Comparison of ENCODE assay signal across 16 mouse cellular contexts in the genomic region with DNA sequence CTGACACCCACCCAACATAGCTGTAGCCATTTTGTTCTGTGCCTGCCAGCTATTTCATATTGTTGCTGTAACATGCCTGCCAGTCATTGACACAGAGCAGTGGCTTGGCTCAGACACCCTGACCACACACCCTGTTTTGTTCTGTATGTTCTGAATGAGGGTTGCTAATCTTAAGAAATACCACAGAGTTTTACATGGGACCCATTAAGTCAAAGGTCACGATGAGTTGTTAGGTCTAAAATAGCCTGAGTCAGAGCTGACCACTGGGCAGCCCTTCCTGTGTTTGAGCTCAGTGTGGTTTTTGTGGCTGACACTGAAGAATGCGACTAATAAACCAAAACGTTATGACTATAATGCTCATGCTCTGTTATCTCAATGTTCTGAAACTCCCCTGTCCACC. TPM values are rescaled to one million over a fixed set of nuclear protein-coding genes. Genes with fewer than 3 reads are reported as not detected.
DNase-seq lines count a peak whose midpoint lies in the region; ATAC-seq lines count a peak whose summit lies in the region.
"Had no signal": no experiment of that assay in that cellular context is flagged by ENCODE, and none has a peak within 500 bp of the region (broad histone marks: within the 10 kb centered on the region; RNA-seq: fewer than 3 reads in every experiment).

No protein-coding gene starts in this region.

- peak; percentile 33; the same call in 1 of the 2 replicates for ATAC-seq in megakaryocyte, adult 5-6 weeks (ENCODE audit: poor library complexity, severe bottlenecking)
- ATAC-seq: intestine, embryonic 15.5 days; liver, postnatal 0 days; midbrain, embryonic 16.5 days had no signal

- DNase-seq in lung, postnatal 36 days, result peak; percentile 71
- no peak for DNase-seq in lung, postnatal 10 days
- DNase-seq in adipocyte (ENCODE audit: low spot score), result peak; percentile 80
- DNase-seq in cerebellum, adult 9-10 months, result no peak
- DNase-seq in right cerebral cortex, postnatal 14 days, result no peak
- DNase-seq in left cerebral cortex, postnatal 36 days (ENCODE audit: low spot score in 2 of 2), result no peak
- DNase-seq: adrenal gland, postnatal 25 days; cerebellum, adult 18-20 months; kidney, adult 9 months; liver, postnatal 0 days; retina, postnatal 1 day; right cerebral cortex, postnatal 4 days; thymus, postnatal 36 days had no signal

- intact Hi-C loops in left cerebral cortex, postnatal 36 days (cut with DNase I), result no loop called here

RNA-seq across cellular contexts. Expression of gene Slc16a11, which starts 14.2 kb away (rescaled TPM):
- total RNA-seq in megakaryocyte, adult 5-6 weeks (2015), result not detected in 2 replicates
- not detected in 2 replicates for total RNA-seq in megakaryocyte, adult 5-6 weeks (2017)
- total RNA-seq in left cerebral cortex, postnatal 36 days (2021), result 10 to 100 TPM; 30.7 to 38.2 TPM
- total RNA-seq: adrenal gland, postnatal 25 days had no signal

RNA-seq across cellular contexts. Expression of gene Slc16a13, which starts 22.5 kb away (rescaled TPM):
- 1.9 and 2.5 TPM in 2 replicates for total RNA-seq in megakaryocyte, adult 5-6 weeks (2015)
- total RNA-seq in megakaryocyte, adult 5-6 weeks (2017), result 2.3 and 7.7 TPM in 2 replicates
- total RNA-seq in left cerebral cortex, postnatal 36 days (2021), result 1 to 10 TPM; 7.2 to 8.1 TPM

RNA-seq across cellular contexts. Expression of gene Bcl6b, which starts 31.3 kb away (rescaled TPM):
- total RNA-seq in megakaryocyte, adult 5-6 weeks (2015), result 0.04 and 0.27 TPM in 2 replicates
- not detected in 2 replicates for total RNA-seq in megakaryocyte, adult 5-6 weeks (2017)
- total RNA-seq in left cerebral cortex, postnatal 36 days (2021), result 1 to 10 TPM; 1.7 to 1.8 TPM

RNA-seq across cellular contexts. Expression of gene 0610010K14Rik, which starts 39.4 kb away (rescaled TPM):
- 74.4 and 77.6 TPM in 2 replicates for total RNA-seq in megakaryocyte, adult 5-6 weeks (2015)
- 25.6 and 31.5 TPM in 2 replicates for total RNA-seq in megakaryocyte, adult 5-6 weeks (2017)
- 10 to 100 TPM; 46.9 to 50.3 TPM for total RNA-seq in left cerebral cortex, postnatal 36 days (2021)

RNA-seq across cellular contexts. Expression of gene Gm21988, which starts 41.3 kb away (rescaled TPM):
- 4.0 and 5.2 TPM in 2 replicates for total RNA-seq in megakaryocyte, adult 5-6 weeks (2015)
- 0.11 and 4.3 TPM in 2 replicates for total RNA-seq in megakaryocyte, adult 5-6 weeks (2017)
- 1 to 10 TPM; 5.3 to 6.4 TPM for total RNA-seq in left cerebral cortex, postnatal 36 days (2021)

Comparison
In these comparisons a context has a peak if more than half of its experiments do, and no peak if none do; other contexts are left out.
1. DNase-seq: peak in lung, postnatal 36 days (single experiment) and adipocyte (single experiment); none in lung, postnatal 10 days (single experiment), cerebellum, adult 9-10 months (single experiment), right cerebral cortex, postnatal 14 days (single experiment) and left cerebral cortex, postnatal 36 days (0 of 2).
2. RNA of gene Slc16a11, which starts 14.2 kb away (total RNA-seq): 30.7 to 38.2 TPM in left cerebral cortex, postnatal 36 days; not detected in megakaryocyte, adult 5-6 weeks; every median in the first group is over 10 times any median in the second.